Comparison of ENCODE assay signal across 12 mouse cellular contexts in genomic region chr7:110666537-110666936, GRCm38 (mm10).
"Had no signal": no experiment of that assay in that cellular context is flagged by ENCODE, and none has a peak within 500 bp of the region (broad histone marks: within the 10 kb centered on the region; RNA-seq: fewer than 3 reads in every experiment).

No protein-coding gene starts in this region.

- H3K4me2 ChIP-seq: limb, embryonic 15.5 days; liver, embryonic 12.5 days; midbrain, embryonic 13.5 days; neural tube, embryonic 15.5 days had no signal

- H3K36me3 ChIP-seq: limb, embryonic 15.5 days; liver, embryonic 12.5 days; midbrain, embryonic 13.5 days; neural tube, embryonic 15.5 days had no signal

- H3K4me3 ChIP-seq: left cerebral cortex, adult 2 months; limb, embryonic 15.5 days; liver, embryonic 12.5 days; midbrain, embryonic 13.5 days; myocyte; neural tube, embryonic 15.5 days had no signal

- H3K27ac ChIP-seq: left cerebral cortex, adult 2 months; limb, embryonic 15.5 days; liver, embryonic 12.5 days; midbrain, embryonic 13.5 days; neural tube, embryonic 15.5 days had no signal

- H3K27me3 ChIP-seq: limb, embryonic 15.5 days; liver, embryonic 12.5 days; midbrain, embryonic 13.5 days; neural tube, embryonic 15.5 days had no signal

- H3K9me3 ChIP-seq: limb, embryonic 15.5 days; liver, embryonic 12.5 days had no signal

- DNase-seq: kidney, adult 2 months; kidney, postnatal 14 days; right cerebral cortex, adult 18-20 months; right cerebral cortex, postnatal 25 days; thymus, adult 18-20 months; thymus, postnatal 14 days had no signal

- ATAC-seq: liver, embryonic 12.5 days; midbrain, embryonic 13.5 days had no signal

- H3K4me1 ChIP-seq: liver, embryonic 12.5 days; midbrain, embryonic 13.5 days; neural tube, embryonic 15.5 days had no signal

- H3K9ac ChIP-seq: limb, embryonic 15.5 days; liver, embryonic 12.5 days; midbrain, embryonic 13.5 days; neural tube, embryonic 15.5 days had no signal
